Mouse (Mus musculus) monocyte, adult 5-6 weeks (primary cell): ENCODE results near the gene Ahcy. TPM values are rescaled to one million over a fixed set of nuclear protein-coding genes. Genes with fewer than 3 reads are reported as not detected.
A peak's percentile ranks its signal among the peaks of the same experiment; 100 is the strongest.
"Not testable (repeated sequence)": the region's sequence is repeated elsewhere in the genome, so short reads cannot be mapped to it uniquely, and the experiment has no call there.

Experiments
- ATAC-seq: fragments of 153-309, 156-312 bp; replicated peaks from 2 replicates; pipeline ENCODE4 v1.8.0; 2017; ENCODE audit warnings: mild to moderate bottlenecking; ENCODE audit not compliant: low TSS enrichment, insufficient number of reproducible peaks, severe bottlenecking, poor library complexity, low FRiP score
- total RNA-seq: library from RNA; stranded (forward); fragments of 200-1000, 200-491, 200-594 nt; gene quantifications from 3 replicates; pipeline ENCODE4 v1.2.3, GENCODE M21; 2017

The Ahcy gene
- total RNA-seq, 1 experiment from 2014 or later: 16.0 TPM

DNA sequence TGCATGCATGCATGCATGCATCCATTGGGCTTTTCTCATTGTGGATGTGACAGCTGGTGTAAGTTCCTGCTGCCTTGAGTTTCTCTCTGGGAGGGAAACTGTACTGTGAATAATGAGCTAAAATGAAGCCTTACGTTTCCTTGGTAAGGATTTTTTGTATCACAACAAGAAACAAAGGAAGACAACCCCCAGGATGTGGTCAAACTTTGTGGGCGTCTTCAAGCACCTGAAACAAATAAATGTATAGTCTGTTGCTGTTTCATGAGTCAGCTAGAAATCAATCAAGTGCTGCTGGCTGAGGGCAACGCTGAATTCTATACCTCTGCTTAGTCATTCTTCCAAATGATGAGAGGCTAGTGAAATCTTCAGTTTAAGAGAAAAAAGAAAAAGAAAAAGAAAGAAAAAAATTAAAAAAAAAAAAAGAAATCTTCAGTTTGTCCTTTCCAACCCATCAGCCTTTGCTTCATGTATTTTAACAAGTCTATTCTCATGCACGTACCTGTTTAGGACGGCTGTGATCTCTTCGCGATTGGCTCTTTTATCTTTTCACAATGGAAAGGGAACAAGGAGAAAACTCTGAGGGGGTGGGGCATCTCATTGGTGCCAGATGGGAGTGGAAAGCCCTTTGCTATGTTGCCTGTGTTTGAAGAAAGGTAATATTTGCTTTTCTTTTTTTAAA lies 5.3 kb upstream of the Ahcy start:
- no peak for ATAC-seq

DNA sequence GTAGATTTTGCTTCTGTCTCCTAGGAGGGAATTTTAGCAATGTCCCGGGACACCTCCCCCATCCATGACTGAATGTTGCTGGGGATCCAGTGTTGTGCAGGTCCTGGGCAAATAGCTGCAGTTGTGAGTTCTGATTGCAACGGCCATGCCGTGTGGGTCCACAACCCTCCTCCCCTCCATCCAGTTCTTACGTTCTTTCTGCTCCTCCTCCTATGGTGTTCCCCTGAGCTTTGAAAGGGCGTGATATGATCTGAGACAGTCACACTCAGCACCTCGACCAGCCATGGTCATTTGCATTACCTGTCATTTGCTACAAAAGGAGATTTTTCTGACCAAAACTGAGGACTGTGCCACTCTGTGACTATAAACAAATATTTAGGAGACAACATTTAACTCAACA lies 1.4 kb upstream of the Ahcy start:
- ATAC-seq: no peak

DNA sequence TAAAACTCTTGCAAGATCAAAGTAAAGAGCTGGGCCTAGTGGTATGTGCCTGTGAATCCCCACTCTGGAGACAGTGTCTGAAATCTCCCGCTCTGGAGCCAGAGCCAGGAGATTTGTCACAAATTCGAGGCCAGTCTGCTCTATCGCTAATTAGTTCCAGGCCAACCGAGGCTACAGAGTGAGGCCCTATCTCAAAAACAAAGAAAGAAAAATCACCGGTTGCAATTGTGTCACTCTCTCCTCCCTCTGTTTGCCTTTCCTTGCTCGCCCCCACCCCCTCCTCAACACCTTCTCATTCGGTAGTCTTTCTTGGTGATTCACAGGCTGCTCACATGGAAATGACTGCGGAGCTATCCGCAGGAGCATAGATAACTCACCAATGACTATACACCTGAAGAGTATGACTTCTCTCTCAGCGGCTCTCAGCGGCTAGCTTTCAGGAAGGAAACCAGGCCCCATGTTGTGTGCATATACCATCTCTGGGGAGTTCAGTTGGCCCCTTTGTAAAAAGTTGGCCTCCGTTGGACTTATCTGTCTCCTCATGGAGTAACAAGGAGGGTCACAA lies 551 bp upstream of the Ahcy start:
- no peak for ATAC-seq

GRCm38 (mm10) chr2:155073347-155073746 lies 950 bp downstream of the Ahcy start:
- ATAC-seq: no peak

DNA sequence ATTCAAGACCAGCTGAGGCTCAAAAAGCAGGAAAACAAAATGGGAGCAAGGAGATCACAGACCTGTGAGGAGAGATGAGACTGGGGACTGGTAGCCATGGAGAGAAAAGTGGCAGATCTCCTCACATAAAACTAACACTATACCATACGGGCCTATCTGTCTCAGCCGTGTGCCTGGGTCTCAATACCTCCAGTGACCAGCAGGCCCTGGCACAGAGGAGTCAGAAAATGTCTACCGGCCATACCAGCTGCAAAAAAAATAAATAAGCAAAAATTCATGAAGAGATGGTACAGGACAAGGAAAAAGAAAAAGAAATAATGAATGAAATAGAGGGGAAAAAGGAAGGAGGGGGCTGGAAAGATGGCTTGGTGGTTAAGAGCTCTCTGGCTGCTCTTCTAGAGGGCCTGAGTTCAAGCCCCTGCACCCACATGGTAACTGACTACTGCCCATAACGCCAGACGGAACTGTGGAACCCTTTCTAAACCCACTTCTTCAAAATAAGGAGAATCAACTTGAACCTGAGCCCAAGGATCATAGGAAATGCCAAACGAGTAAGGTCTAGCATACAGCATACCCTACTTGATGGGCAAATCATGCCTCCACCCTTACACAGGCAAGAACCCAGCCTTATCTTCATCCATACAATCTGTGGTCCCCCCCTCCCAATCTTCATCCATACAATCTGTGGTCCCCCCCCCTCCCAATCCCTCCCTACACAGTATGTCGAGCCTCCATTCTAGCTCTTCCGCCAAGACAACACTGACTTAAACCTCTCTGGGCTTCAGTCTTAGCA lies 1.7 kb downstream of the Ahcy start:
- no peak for ATAC-seq

GRCm38 (mm10) chr2:155071027-155071426 lies 3.3 kb downstream of the Ahcy start:
- no peak for ATAC-seq

- ATAC-seq: no peak
Measured at GRCm38 (mm10) chr2:155057361-155057760, 16.9 kb downstream of the Ahcy start.

GRCm38 (mm10) chr2:155056076-155056578 lies 18.2 kb downstream of the Ahcy start:
- ATAC-seq: no peak

GRCm38 (mm10) chr2:155054672-155055071 lies 19.6 kb downstream of the Ahcy start:
- no peak for ATAC-seq

DNA sequence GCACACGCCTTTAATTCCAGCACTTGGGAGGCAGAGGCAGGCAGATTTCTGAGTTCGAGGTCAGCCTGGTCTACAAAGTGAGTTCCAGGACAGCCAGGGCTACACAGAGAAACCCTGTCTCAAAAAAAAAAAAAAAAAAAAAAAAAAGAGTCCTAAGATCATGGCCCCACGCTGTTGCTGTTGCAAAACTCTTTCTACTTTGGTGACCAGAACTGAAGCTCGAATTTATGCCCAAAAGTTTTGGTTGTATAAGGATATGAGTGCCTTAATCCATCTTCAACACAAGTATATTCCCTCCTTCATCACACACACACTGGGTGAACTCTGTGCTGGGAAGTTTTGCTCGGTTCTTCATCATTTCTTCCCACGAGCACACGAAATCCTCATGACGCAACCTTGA lies 20.8 kb downstream of the Ahcy start:
- ATAC-seq: not testable (repeated sequence)

DNA sequence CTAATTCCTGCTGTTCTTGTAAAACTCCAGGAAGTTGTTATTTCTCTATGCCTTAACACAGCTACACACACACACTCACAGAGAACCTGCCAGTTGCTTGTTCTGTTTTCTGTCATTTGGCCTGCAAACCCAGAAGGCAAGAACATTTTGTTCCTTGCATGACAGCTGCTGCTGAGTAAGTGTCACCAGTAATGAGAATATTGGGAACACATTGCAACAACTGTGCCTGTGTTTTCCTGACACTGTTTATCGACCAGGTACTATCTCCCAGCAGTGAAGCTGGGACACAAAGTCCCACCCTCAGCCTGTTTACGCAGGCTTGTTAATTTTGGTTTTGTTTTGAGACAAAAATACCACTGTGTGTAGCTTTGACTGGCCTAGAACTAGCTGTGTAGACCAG lies 21.6 kb downstream of the Ahcy start:
- ATAC-seq: no peak

- no peak for ATAC-seq
Measured at GRCm38 (mm10) chr2:155051622-155052351, 22.5 kb downstream of the Ahcy start.

DNA sequence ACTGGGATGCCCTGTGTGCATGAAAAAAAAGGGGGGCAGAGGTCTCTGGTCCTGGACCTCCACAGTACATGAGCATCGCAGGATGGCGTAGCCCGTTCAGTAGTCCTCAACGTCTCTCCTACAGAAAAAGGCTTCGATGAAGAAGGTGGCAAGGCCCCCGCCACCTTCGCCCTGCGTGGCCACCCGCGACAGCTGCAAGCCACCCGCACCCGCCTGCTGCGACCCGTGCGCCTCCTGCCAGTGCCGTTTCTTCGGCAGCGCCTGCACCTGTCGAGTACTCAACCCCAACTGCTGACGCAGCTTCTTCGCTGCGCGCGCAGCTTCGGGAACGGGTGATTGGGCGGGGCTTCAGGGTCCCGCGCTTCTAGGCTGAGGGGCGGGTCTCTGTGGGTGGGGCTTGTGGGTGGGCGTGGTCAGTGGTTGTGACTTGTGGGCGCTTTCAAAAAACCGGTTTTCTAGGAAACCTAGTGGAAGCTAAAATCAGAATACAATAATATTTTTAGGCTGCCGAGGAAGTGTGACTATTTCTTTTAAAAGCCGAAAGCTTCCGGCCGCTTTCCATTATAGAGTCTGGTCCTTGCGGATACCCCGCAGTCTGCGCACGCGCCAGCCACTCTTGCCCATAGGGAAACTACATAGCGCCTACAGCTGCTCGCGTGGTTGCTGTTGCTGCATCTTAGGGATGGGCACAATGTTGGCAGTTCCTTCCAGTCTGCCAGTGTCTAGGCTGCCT lies 23.6 kb downstream of the Ahcy start:
- peak; percentile 93 for ATAC-seq

- ATAC-seq: no peak
Measured at GRCm38 (mm10) chr2:155050108-155050503, 24.2 kb downstream of the Ahcy start.

GRCm38 (mm10) chr2:155047452-155048178 lies 26.7 kb downstream of the Ahcy start:
- ATAC-seq: no peak

- ATAC-seq: no peak
Measured at GRCm38 (mm10) chr2:155046803-155047202, 27.5 kb downstream of the Ahcy start.

DNA sequence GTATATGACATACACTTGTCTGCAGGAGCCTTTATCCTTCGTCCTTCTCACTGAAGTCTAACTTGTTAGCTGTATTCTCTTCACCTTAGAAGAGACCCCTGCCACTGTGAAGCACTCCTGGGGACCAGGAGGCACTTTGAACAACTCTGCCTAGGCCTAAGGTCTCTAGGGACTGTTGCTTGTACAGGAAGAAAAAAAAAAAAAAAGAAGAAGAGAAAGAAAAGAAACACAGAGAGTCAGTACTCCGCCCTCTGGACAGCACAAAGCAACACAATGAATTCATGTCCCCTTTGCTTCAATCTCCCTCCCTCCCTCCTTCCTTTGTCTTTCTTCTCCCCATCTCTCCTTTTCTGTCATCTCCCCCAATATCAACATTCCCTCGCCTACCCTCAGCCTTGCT lies 29.2 kb downstream of the Ahcy start:
- no peak for ATAC-seq

DNA sequence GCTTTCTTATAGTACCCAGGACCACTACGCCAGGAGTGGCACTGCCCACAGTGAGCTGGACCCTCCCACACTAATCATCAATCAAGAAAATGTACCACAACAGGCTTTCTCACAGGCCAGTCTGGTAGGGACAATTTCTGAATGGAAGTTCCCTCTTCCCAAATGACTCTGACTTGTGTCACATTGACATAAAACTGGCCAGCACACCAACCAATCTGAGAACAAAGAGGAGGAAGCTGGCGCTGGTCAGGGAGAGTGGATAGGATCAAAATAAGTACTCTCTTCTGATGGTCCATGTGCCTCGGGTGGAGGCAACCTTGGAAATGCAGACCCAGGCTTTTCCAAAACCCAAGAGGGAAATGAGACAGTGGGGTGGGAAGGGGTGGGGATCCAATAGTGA lies 29.8 kb downstream of the Ahcy start:
- no peak for ATAC-seq
